Mouse (Mus musculus): Measurements from ENCODE around the gene Olfr599.
"Not testable (repeated sequence)": the region's sequence is repeated elsewhere in the genome, so short reads cannot be mapped to it uniquely, and the experiment has no call there.

The Olfr599 gene

GRCm38 (mm10) chr7:103335617-103336016, at the start of gene Olfr599:
TSS of gene Olfr599 (plus strand) at chr7:103335917.
- H3K4me3 ChIP-seq (replicated peaks; ENCODE audit: low read length) = no peak within 1 kb of the TSS
- no peaks in the 10 kb centered on the region for H3K4me1 ChIP-seq (replicated peaks; ENCODE audit: low read depth, low read length)
- no peaks in the 10 kb centered on the region; the same call in 1 of the 2 replicates for H3K27me3 ChIP-seq (ENCODE audit: insufficient read depth, low read length)
- no peaks in the 10 kb centered on the region for H3K36me3 ChIP-seq (ENCODE audit: insufficient read depth, low read length)
- TF ChIP-seq POU5F1 (IDR thresholded peaks at IDR 0.05; ENCODE audit: borderline replicate concordance, low read length) (no peak), CTCF (conservative IDR thresholded peaks at IDR 0.05; ENCODE audit: low read length) (no peak), NANOG (IDR thresholded peaks at IDR 0.05; ENCODE audit: borderline replicate concordance, low read length) (no peak)
- no peaks in the 10 kb centered on the region for H3K9me3 ChIP-seq (ENCODE audit: low read length)

GRCm38 (mm10) chr7:103305348-103305747, 30.4 kb upstream of the Olfr599 start, which contains the start of gene Olfr596:
TSS of gene Olfr596 (plus strand) at chr7:103305648.
- not testable (repeated sequence) for H3K27me3 ChIP-seq (ENCODE audit: insufficient read depth, low read length); H3K4me3 ChIP-seq (replicated peaks; ENCODE audit: low read length); H3K36me3 ChIP-seq (ENCODE audit: insufficient read depth, low read length); H3K4me1 ChIP-seq (replicated peaks; ENCODE audit: low read depth, low read length); H3K9me3 ChIP-seq (ENCODE audit: low read length)

GRCm38 (mm10) chr7:103316015-103316414, 19.7 kb upstream of the Olfr599 start, which contains the start of gene Olfr597:
TSS of gene Olfr597 (plus strand) at chr7:103316315.
- H3K9me3 ChIP-seq (ENCODE audit: low read length); H3K4me3 ChIP-seq (replicated peaks; ENCODE audit: low read length); H3K27me3 ChIP-seq (ENCODE audit: insufficient read depth, low read length); H3K36me3 ChIP-seq (ENCODE audit: insufficient read depth, low read length); H3K4me1 ChIP-seq (replicated peaks; ENCODE audit: low read depth, low read length): not testable (repeated sequence)

- no peaks in the 10 kb centered on the region for H3K27me3 ChIP-seq (ENCODE audit: insufficient read depth, low read length)
- TF ChIP-seq CTCF (conservative IDR thresholded peaks at IDR 0.05; ENCODE audit: low read length) = no peak
- TF ChIP-seq POU5F1 (IDR thresholded peaks at IDR 0.05; ENCODE audit: borderline replicate concordance, low read length) = no peak
- no peak for TF ChIP-seq NANOG (IDR thresholded peaks at IDR 0.05; ENCODE audit: borderline replicate concordance, low read length)
- no peaks in the 10 kb centered on the region for H3K36me3 ChIP-seq (ENCODE audit: insufficient read depth, low read length)
- no peaks in the 10 kb centered on the region for H3K4me1 ChIP-seq (replicated peaks; ENCODE audit: low read depth, low read length)
- H3K4me3 ChIP-seq (replicated peaks; ENCODE audit: low read length) = no peak within 1 kb of the TSS
- no peaks in the 10 kb centered on the region for H3K9me3 ChIP-seq (ENCODE audit: low read length)
Measured at GRCm38 (mm10) chr7:103323268-103323667, 12.4 kb upstream of the Olfr599 start, which contains the start of gene Olfr598. TSS of gene Olfr598 (plus strand) at chr7:103323568.

- Histone ChIP-seq H3K27me3 (ENCODE audit: insufficient read depth, low read length) (no peaks in the 10 kb centered on the region), H3K4me1 (replicated peaks; ENCODE audit: low read depth, low read length) (no peaks in the 10 kb centered on the region), H3K36me3 (ENCODE audit: insufficient read depth, low read length) (no peaks in the 10 kb centered on the region), H3K9me3 (ENCODE audit: low read length) (no peaks in the 10 kb centered on the region), H3K4me3 (replicated peaks; ENCODE audit: low read length) (no peak within 1 kb of the TSS)
- no peak for TF ChIP-seq POU5F1 (IDR thresholded peaks at IDR 0.05; ENCODE audit: borderline replicate concordance, low read length)
- TF ChIP-seq NANOG (IDR thresholded peaks at IDR 0.05; ENCODE audit: borderline replicate concordance, low read length) = no peak
Measured at GRCm38 (mm10) chr7:103349569-103349968, 13.9 kb downstream of the Olfr599 start, which contains the start of gene Olfr600. TSS of gene Olfr600 (minus strand) at chr7:103349669.

GRCm38 (mm10) chr7:103362555-103362954, 26.8 kb downstream of the Olfr599 start, which contains the start of gene Olfr601:
TSS of gene Olfr601 (minus strand) at chr7:103362655.
- H3K36me3 ChIP-seq (ENCODE audit: insufficient read depth, low read length) = no peaks in the 10 kb centered on the region
- H3K27me3 ChIP-seq (ENCODE audit: insufficient read depth, low read length) = no peaks in the 10 kb centered on the region
- H3K4me1 ChIP-seq (replicated peaks; ENCODE audit: low read depth, low read length) = no peaks in the 10 kb centered on the region
- H3K4me3 ChIP-seq (replicated peaks; ENCODE audit: low read length) = no peak within 1 kb of the TSS
- TF ChIP-seq CTCF (conservative IDR thresholded peaks at IDR 0.05; ENCODE audit: low read length) (no peak), NANOG (IDR thresholded peaks at IDR 0.05; ENCODE audit: borderline replicate concordance, low read length) (no peak), POU5F1 (IDR thresholded peaks at IDR 0.05; ENCODE audit: borderline replicate concordance, low read length) (no peak)
- H3K9me3 ChIP-seq (ENCODE audit: low read length) = no peaks in the 10 kb centered on the region

GRCm38 (mm10) chr7:103386077-103386476, 50.4 kb downstream of the Olfr599 start, which contains the start of gene Olfr603:
TSS of gene Olfr603 (minus strand) at chr7:103386177.
- Histone ChIP-seq H3K9me3 (ENCODE audit: low read length) (no peaks in the 10 kb centered on the region), H3K4me3 (replicated peaks; ENCODE audit: low read length) (no peak within 1 kb of the TSS), H3K36me3 (ENCODE audit: insufficient read depth, low read length) (no peaks in the 10 kb centered on the region), H3K27me3 (ENCODE audit: insufficient read depth, low read length) (no peaks in the 10 kb centered on the region), H3K4me1 (replicated peaks; ENCODE audit: low read depth, low read length) (no peaks in the 10 kb centered on the region)
- TF ChIP-seq CTCF (conservative IDR thresholded peaks at IDR 0.05; ENCODE audit: low read length) = no peak
- no peak for TF ChIP-seq NANOG (IDR thresholded peaks at IDR 0.05; ENCODE audit: borderline replicate concordance, low read length)
- no peak for TF ChIP-seq POU5F1 (IDR thresholded peaks at IDR 0.05; ENCODE audit: borderline replicate concordance, low read length)
